Mouse (Mus musculus) liver, postnatal 0 days (tissue): ENCODE results near the gene Mvb12b. TPM values are rescaled to one million over a fixed set of nuclear protein-coding genes. Genes with fewer than 3 reads are reported as not detected.

ENCODE experiments used
- ATAC-seq: fragments of 200-750 bp; cut with Nextera tagmentation; 2 replicates; pipeline ENCODE4 v1.8.0; 2017; ENCODE audit warnings: mild to moderate bottlenecking, moderate library complexity
- DNase-seq: peaks from one replicate; pipeline ENCODE4 v3.0.0-alpha.2; 2016
- H3K27ac ChIP-seq: fragments of 300-500 bp; sonication (generic); 2 replicates; pipeline ENCODE4 v1.5.1; 2014; ENCODE audit warnings: antibody characterized with exemption, moderate library complexity, mild to moderate bottlenecking, low read depth
- H3K27me3 ChIP-seq: fragments of 300-500 bp; sonication (generic); 2 replicates; pipeline ENCODE4 v1.6.1; 2014; ENCODE audit warnings: low read length, control low read depth, mixed read lengths; ENCODE audit not compliant: insufficient read depth
- H3K36me3 ChIP-seq: fragments of 300-500 bp; sonication (generic); replicated peaks from 2 replicates; pipeline ENCODE4 v1.6.1; 2014; ENCODE audit warnings: mild to moderate bottlenecking, control low read depth, low read length, moderate library complexity, mixed read lengths; ENCODE audit not compliant: insufficient read depth
- H3K4me1 ChIP-seq: fragments of 300-500 bp; sonication (generic); 2 replicates; pipeline ENCODE4 v1.6.1; 2014; ENCODE audit warnings: antibody characterized with exemption, mild to moderate bottlenecking, control low read depth; ENCODE audit not compliant: insufficient read depth
- H3K4me2 ChIP-seq: fragments of 300-500 bp; sonication (generic); 2 replicates; pipeline ENCODE4 v1.6.1; 2014; ENCODE audit warnings: low read depth, mild to moderate bottlenecking, low read length, moderate library complexity, mixed read lengths
- H3K4me3 ChIP-seq: fragments of 300-500 bp; sonication (generic); 2 replicates; pipeline ENCODE4 v1.5.1; 2014; ENCODE audit warnings: low read depth, low read length
- H3K9ac ChIP-seq: fragments of 300-500 bp; sonication (generic); replicated peaks from 2 replicates; pipeline ENCODE4 v1.6.1; 2014; ENCODE audit warnings: mild to moderate bottlenecking, moderate library complexity
- H3K9me3 ChIP-seq: fragments of 300-500 bp; sonication (generic); 2 replicates; pipeline ENCODE4 v1.6.1; 2016; ENCODE audit warnings: mild to moderate bottlenecking, control low read depth, low read length, mixed read lengths
- CTCF ChIP-seq: sonication (generic); IDR thresholded peaks from 2 replicates; pipeline ENCODE4 v1.5.1; 2016; ENCODE audit warnings: antibody characterized with exemption, low read depth
- EP300 ChIP-seq: IDR thresholded peaks from 2 replicates; pipeline ENCODE4 v1.6.1; 2016; ENCODE audit warnings: antibody characterized with exemption, low read depth, mild to moderate bottlenecking
- WGBS: fragments of 180-500 bp; shearing (Covaris S2); extraction: QIAGEN DNeasy Blood & Tissue Kit; methylation state at CpG from one replicate; pipeline ENCODE4 v1.1.7; 2014; ENCODE audit not compliant: insufficient replicate concordance; 5-methylcytosine and 5-hydroxymethylcytosine counted together
- polyA plus RNA-seq: library from polyadenylated mRNA; unstranded; fragments of >200 nt; fragmentation: Nextera tagmentation; extraction: Ambion mirVana; gene quantifications from 2 replicates; pipeline ENCODE4 v1.2.1, GENCODE M21; 2015

The Mvb12b gene
- polyA plus RNA-seq, 1 experiment from 2014 or later, result 8.1 TPM

DNA sequence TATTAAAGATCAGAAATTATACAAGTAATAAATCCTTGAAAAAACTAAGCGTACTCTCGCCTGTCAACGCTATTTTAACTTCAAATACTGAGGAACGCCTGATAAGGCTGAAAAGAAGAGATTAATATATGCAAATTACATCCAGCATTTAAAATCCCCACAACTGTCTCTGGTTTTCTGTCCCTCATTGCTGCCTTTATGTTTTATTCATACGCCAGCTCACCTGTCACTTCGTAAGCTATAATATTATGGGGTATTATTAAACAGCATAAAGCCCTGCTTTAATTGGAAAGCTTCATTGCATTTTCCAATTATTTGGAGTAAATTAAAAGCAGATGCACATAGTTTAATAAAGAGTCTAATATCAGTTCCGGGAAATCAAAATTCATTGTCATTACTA, 98.9 kb downstream of the Mvb12b start:
- Histone ChIP-seq H3K27ac (no peak overlapping the region), H3K4me1 (no peaks in the 10 kb centered on the region), H3K4me2 (no peak overlapping the region), H3K9ac (no peak overlapping the region), H3K4me3 (no peak overlapping the region), H3K9me3 (no peaks in the 10 kb centered on the region), H3K27me3 (no peaks in the 10 kb centered on the region), H3K36me3 (0 out of 2 replicates have a peak, but pooled peaks cover 4% of the 10 kb centered on the region)
- 91% methylated on average over 7 of the region's 7 CpGs for WGBS
- no peak for ATAC-seq
- no peak for TF ChIP-seq EP300
- no peak for TF ChIP-seq CTCF
- no peak for DNase-seq

- no peak overlapping the region for H3K27ac ChIP-seq
- no peaks in the 10 kb centered on the region for H3K4me1 ChIP-seq
- TF ChIP-seq CTCF (no peak), EP300 (no peak)
Measured at GRCm38 (mm10) chr2:33788131-33788530, 99.6 kb downstream of the Mvb12b start.

DNA sequence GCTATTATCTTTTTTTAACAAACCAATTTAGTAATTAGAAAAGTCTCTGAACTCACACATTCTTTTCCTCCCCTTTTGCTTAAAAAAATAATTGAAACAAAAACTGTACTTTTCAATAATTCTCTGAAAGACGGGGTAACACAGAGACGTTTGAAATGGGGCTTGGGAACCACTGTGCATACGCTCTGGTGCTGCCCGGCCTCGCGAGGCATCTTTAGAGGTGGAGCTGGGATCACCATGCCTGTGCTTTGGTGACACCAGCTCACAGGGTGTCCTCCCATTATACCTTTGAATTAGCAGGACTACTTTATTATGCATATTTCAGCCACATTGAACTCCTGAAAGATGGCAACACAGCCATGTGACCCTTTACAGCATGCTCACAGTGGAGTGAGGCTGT, 101.7 kb downstream of the Mvb12b start:
- Histone ChIP-seq H3K9ac (no peak overlapping the region), H3K4me2 (no peak overlapping the region), H3K36me3 (0 out of 2 replicates have a peak, but pooled peaks cover 3% of the 10 kb centered on the region), H3K27me3 (no peaks in the 10 kb centered on the region), H3K9me3 (no peaks in the 10 kb centered on the region), H3K27ac (no peak overlapping the region), H3K4me3 (no peak overlapping the region), H3K4me1 (no peaks in the 10 kb centered on the region)
- no peak for TF ChIP-seq CTCF
- no peak for TF ChIP-seq EP300
- WGBS, result 88% methylated on average over 6 of the region's 6 CpGs
- no peak for DNase-seq
- no peak for ATAC-seq

More at GRCm38 (mm10) chr2:33788131-33788530, 99.6 kb downstream of the Mvb12b start:
- no peaks in the 10 kb centered on the region for H3K9me3 ChIP-seq
- H3K36me3 ChIP-seq, result 0 out of 2 replicates have a peak, but pooled peaks cover 2% of the 10 kb centered on the region
- 83% methylated on average over 13 of the region's 13 CpGs for WGBS
- H3K27me3 ChIP-seq, result no peaks in the 10 kb centered on the region
- H3K4me3 ChIP-seq, result no peak overlapping the region
- H3K9ac ChIP-seq, result no peak overlapping the region
- no peak for DNase-seq
- H3K4me2 ChIP-seq, result no peak overlapping the region
- no peak for ATAC-seq

DNA sequence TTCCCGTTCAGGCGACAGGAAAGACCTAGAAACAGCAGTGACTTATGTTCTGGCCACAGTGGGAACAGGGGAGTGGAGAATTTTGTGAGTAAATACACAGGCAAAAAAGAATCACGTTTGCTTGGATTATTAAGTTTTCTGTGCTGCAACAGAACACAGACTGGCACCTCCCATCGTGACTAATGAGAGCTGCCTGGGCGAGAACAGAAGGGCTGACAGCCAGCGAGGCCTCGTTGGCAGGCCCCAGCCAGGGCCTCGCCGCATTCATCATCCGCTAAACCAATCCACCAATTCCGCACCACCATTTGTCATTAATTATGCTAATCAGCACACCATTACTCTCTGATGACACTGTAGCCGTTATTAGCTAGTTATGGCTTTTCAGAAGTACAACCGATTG, 102.2 kb downstream of the Mvb12b start:
- Histone ChIP-seq H3K36me3 (0 out of 2 replicates have a peak, but pooled peaks cover 3% of the 10 kb centered on the region), H3K4me2 (no peak overlapping the region), H3K4me1 (no peaks in the 10 kb centered on the region), H3K9me3 (no peaks in the 10 kb centered on the region), H3K9ac (no peak overlapping the region), H3K27me3 (no peaks in the 10 kb centered on the region), H3K27ac (no peak overlapping the region), H3K4me3 (no peak overlapping the region)
- WGBS, result 78% methylated on average over 13 of the region's 13 CpGs
- ATAC-seq, result no peak
- TF ChIP-seq EP300, result no peak
- no peak for TF ChIP-seq CTCF
- no peak for DNase-seq

DNA sequence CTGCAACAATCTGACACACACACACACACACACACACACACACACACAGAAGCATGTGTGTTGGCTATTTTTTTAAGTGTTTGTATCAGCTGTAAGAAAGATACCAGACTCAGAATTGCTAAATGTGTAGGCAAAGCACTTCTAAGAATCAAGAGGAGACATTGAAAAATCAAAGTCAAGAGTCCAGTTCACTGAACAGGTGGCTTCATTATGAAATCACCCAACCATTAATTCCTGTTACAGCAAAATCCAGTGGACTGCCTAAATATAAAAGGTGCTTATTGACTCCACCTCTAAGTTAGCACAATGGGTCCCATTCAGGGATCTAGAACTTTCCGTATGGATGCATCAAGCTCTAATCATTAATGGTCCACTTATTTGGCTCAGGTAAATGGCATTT, 103.0 kb downstream of the Mvb12b start:
- ATAC-seq, result no peak
- WGBS, result 87% methylated on average over 1 of the region's 1 CpGs

DNA sequence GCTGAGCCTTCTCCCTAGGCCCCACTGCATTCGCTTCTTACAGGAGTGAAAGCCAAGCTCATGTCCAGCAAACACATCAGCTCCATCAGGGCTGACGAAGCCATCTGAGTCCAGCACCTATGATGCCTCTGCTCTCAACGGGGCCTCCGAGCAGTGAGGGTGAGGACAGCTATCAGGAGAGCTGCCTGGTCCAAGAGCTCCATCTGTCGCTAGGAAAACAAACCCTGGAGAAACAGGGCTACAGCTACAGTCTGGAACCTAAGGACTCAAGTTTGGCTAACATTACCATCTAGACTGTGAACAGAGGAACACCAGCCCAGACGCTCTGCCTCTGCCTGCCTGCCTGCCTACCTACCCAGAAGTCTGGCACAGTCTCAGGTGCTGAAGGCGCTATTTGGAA, 104.3 kb downstream of the Mvb12b start:
- ATAC-seq, result no peak
- H3K27me3 ChIP-seq, result no peaks in the 10 kb centered on the region
- H3K9ac ChIP-seq, result no peak overlapping the region
- TF ChIP-seq CTCF (no peak), EP300 (no peak)
- peaks cover 13% of the 10 kb centered on the region for H3K9me3 ChIP-seq
- 88% methylated on average over 7 of the region's 7 CpGs for WGBS
- no peak overlapping the region for H3K4me3 ChIP-seq
- H3K27ac ChIP-seq, result no peak overlapping the region
- DNase-seq, result no peak
- H3K4me2 ChIP-seq, result no peak overlapping the region
- 0 out of 2 replicates have a peak, but pooled peaks cover 5% of the 10 kb centered on the region for H3K36me3 ChIP-seq
- H3K4me1 ChIP-seq, result no peaks in the 10 kb centered on the region

More for the DNA sequence above, 103.0 kb downstream of the Mvb12b start:
- Histone ChIP-seq H3K9me3 (peaks cover 2% of the 10 kb centered on the region), H3K4me1 (no peaks in the 10 kb centered on the region), H3K36me3 (0 out of 2 replicates have a peak, but pooled peaks cover 3% of the 10 kb centered on the region), H3K27ac (no peak overlapping the region), H3K27me3 (no peaks in the 10 kb centered on the region), H3K9ac (no peak overlapping the region), H3K4me3 (no peak overlapping the region), H3K4me2 (no peak overlapping the region)
- TF ChIP-seq CTCF, result no peak
- no peak for TF ChIP-seq EP300
- no peak for DNase-seq
